Comparison of ENCODE assay signal across 9 mouse cellular contexts in the genomic region with DNA sequence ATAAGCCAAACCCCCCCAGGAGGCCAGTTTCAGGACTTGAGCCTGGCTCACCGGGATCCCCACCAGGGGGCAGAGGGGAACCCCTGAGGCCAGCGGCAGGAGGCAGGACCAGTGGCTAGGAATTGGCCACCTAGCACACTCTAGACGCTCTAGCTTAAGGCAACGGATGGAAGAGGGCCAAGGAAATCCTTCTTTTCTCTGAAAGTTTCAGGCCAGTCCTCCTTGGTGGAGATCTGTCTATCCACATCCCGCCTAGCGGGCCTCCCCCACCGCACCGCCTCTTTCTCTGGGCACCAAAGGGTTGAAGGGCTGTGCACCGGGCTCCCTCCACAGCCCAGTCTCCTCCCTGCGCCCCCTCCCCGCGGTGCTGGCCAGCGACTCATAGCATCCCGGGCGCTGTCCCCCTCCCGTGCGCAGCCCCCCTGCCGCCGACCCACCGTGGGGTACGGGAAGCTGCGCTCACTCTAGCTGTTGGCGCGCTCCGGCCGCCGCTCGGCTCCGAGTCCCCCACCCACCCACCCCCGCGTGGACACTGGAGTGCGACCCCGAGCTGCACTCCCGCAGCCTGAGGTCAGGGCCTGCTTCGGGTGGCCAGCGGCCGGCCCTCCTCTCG. TPM values are rescaled to one million over a fixed set of nuclear protein-coding genes. Genes with fewer than 3 reads are reported as not detected.
DNase-seq lines count a peak whose midpoint lies in the region; ATAC-seq and TF ChIP-seq lines count a peak whose summit lies in the region.
"Had no signal": no experiment of that assay in that cellular context is flagged by ENCODE, and none has a peak within 500 bp of the region (broad histone marks: within the 10 kb centered on the region; RNA-seq: fewer than 3 reads in every experiment).

No protein-coding gene starts in this region.

- TF ChIP-seq CTCF in spleen, adult 2 months (IDR thresholded peaks at IDR 0.05; ENCODE audit: extremely low read depth, insufficient read depth, insufficient read length, insufficient replicate concordance), result no peak
- peak; percentile 41; the same call in 1 of the 2 replicates for TF ChIP-seq CTCF in embryonic fibroblast, embryonic 13.5 days (IDR thresholded peaks at IDR 0.05; ENCODE audit: borderline replicate concordance, insufficient read depth, low read length)

- H3K36me3 ChIP-seq in spleen, adult 2 months (ENCODE audit: control insufficient read depth, insufficient read depth, low read length), result no peaks in the 10 kb centered on the region
- no peaks in the 10 kb centered on the region for H3K36me3 ChIP-seq in heart, embryonic 12.5 days
- H3K36me3 ChIP-seq in kidney, embryonic 14.5 days (ENCODE audit: control insufficient read depth, insufficient read depth, low read length), result no peaks in the 10 kb centered on the region
- H3K36me3 ChIP-seq in limb, embryonic 15.5 days, result no peaks in the 10 kb centered on the region
- no peaks in the 10 kb centered on the region for H3K36me3 ChIP-seq in midbrain, embryonic 15.5 days (replicated peaks)
- H3K36me3 ChIP-seq in stomach, embryonic 15.5 days, result no peaks in the 10 kb centered on the region

- H3K4me2 ChIP-seq in heart, embryonic 12.5 days, result peak overlapping the region; percentile 96
- peak overlapping the region; percentile 95 for H3K4me2 ChIP-seq in kidney, embryonic 14.5 days (replicated peaks; ENCODE audit: low read depth, low read length)
- peak overlapping the region; percentile 92 for H3K4me2 ChIP-seq in limb, embryonic 15.5 days
- peak overlapping the region; percentile 82 for H3K4me2 ChIP-seq in midbrain, embryonic 15.5 days
- H3K4me2 ChIP-seq in stomach, embryonic 15.5 days, result peak overlapping the region; percentile 85

- no peak for TF ChIP-seq POLR2A in spleen, adult 2 months (IDR thresholded peaks at IDR 0.05; ENCODE audit: low read depth, low read length)
- TF ChIP-seq POLR2A in embryonic fibroblast, embryonic 13.5 days (IDR thresholded peaks at IDR 0.05; ENCODE audit: low read depth, low read length), result no peak

- peak overlapping the region; percentile 74 for H3K9ac ChIP-seq in heart, embryonic 12.5 days
- peak overlapping the region; percentile 70 for H3K9ac ChIP-seq in kidney, embryonic 14.5 days (ENCODE audit: low read depth, low read length)
- peak overlapping the region; percentile 66 for H3K9ac ChIP-seq in limb, embryonic 15.5 days
- peak overlapping the region; percentile 85 for H3K9ac ChIP-seq in midbrain, embryonic 15.5 days
- H3K9ac ChIP-seq in stomach, embryonic 15.5 days, result peak overlapping the region; percentile 48

- WGBS in spleen, adult 2 months, result 1% methylated on average over 37 of the region's 38 CpGs
- 3% methylated on average over 34 of the region's 38 CpGs for WGBS in heart, embryonic 12.5 days
- WGBS in kidney, embryonic 14.5 days, result 0% methylated on average over 35 of the region's 38 CpGs
- under 1% methylated on average over 31 of the region's 38 CpGs for WGBS in limb, embryonic 15.5 days
- under 1% methylated on average over 32 of the region's 38 CpGs for WGBS in midbrain, embryonic 15.5 days
- WGBS in stomach, embryonic 15.5 days, result under 1% methylated on average over 37 of the region's 38 CpGs

- ATAC-seq in heart, embryonic 12.5 days (ENCODE audit: insufficient number of reproducible peaks, low FRiP score), result peak; percentile 69
- ATAC-seq in kidney, embryonic 14.5 days (ENCODE audit: low FRiP score, low TSS enrichment), result peak; percentile 80
- ATAC-seq in limb, embryonic 15.5 days (ENCODE audit: insufficient number of reproducible peaks, low FRiP score, low TSS enrichment, low read depth), result peak; percentile 54; the same call in 1 of the 2 replicates
- ATAC-seq in midbrain, embryonic 15.5 days (replicated peaks), result peak; percentile 78
- ATAC-seq in stomach, embryonic 15.5 days (ENCODE audit: insufficient read depth, low FRiP score, low read depth), result peak; percentile 63

- peaks cover 8% of the 10 kb centered on the region for H3K27me3 ChIP-seq in spleen, adult 2 months (ENCODE audit: control insufficient read depth, insufficient read depth, low read length)
- peaks cover 5% of the 10 kb centered on the region; the same call in 1 of the 2 replicates for H3K27me3 ChIP-seq in heart, embryonic 12.5 days (replicated peaks)
- no peaks in the 10 kb centered on the region for H3K27me3 ChIP-seq in kidney, embryonic 14.5 days (ENCODE audit: control insufficient read depth, insufficient read depth, low read length)
- H3K27me3 ChIP-seq in limb, embryonic 15.5 days, result 0 out of 2 replicates have a peak, but pooled peaks cover 2% of the 10 kb centered on the region
- H3K27me3 ChIP-seq in midbrain, embryonic 15.5 days (replicated peaks), result peaks cover 4% of the 10 kb centered on the region; the same call in 1 of the 2 replicates
- 0 out of 2 replicates have a peak, but pooled peaks cover 7% of the 10 kb centered on the region for H3K27me3 ChIP-seq in stomach, embryonic 15.5 days (replicated peaks)
- H3K27me3 ChIP-seq: CH12.LX had no signal

- peak in 1 of 2 experiments; percentile 8 for DNase-seq in spleen, adult 2 months (ENCODE audit: low read depth in 1 of 2, low spot score in 2 of 2)
- no peak for DNase-seq in spleen, adult 12 weeks (ENCODE audit: low spot score)

- no peaks in the 10 kb centered on the region for H3K9me3 ChIP-seq in heart, embryonic 12.5 days (replicated peaks)
- H3K9me3 ChIP-seq in kidney, embryonic 14.5 days (ENCODE audit: control insufficient read depth, low read length), result no peaks in the 10 kb centered on the region
- H3K9me3 ChIP-seq in limb, embryonic 15.5 days, result no peaks in the 10 kb centered on the region
- no peaks in the 10 kb centered on the region for H3K9me3 ChIP-seq in midbrain, embryonic 15.5 days
- H3K9me3 ChIP-seq in stomach, embryonic 15.5 days, result no peaks in the 10 kb centered on the region

- H3K4me1 ChIP-seq in spleen, adult 2 months (ENCODE audit: control insufficient read depth, insufficient read depth, insufficient read length), result no peaks in the 10 kb centered on the region; the same call in 1 of the 2 replicates
- 0 out of 2 replicates have a peak, but pooled peaks cover 5% of the 10 kb centered on the region for H3K4me1 ChIP-seq in embryonic fibroblast, embryonic 13.5 days (ENCODE audit: control insufficient read depth, insufficient read depth, low read length)
- H3K4me1 ChIP-seq in heart, embryonic 12.5 days (replicated peaks), result peaks cover 6% of the 10 kb centered on the region
- 0 out of 2 replicates have a peak, but pooled peaks cover 5% of the 10 kb centered on the region for H3K4me1 ChIP-seq in kidney, embryonic 14.5 days (ENCODE audit: control insufficient read depth, insufficient read depth, low read length)
- peaks cover 19% of the 10 kb centered on the region for H3K4me1 ChIP-seq in limb, embryonic 15.5 days
- H3K4me1 ChIP-seq in midbrain, embryonic 15.5 days, result peaks cover 25% of the 10 kb centered on the region
- H3K4me1 ChIP-seq in stomach, embryonic 15.5 days, result no peaks in the 10 kb centered on the region

- no peak overlapping the region for H3K27ac ChIP-seq in spleen, adult 2 months (ENCODE audit: insufficient read depth, low read length)
- no peak overlapping the region for H3K27ac ChIP-seq in embryonic fibroblast, embryonic 13.5 days (ENCODE audit: insufficient read depth, low read length)
- H3K27ac ChIP-seq in heart, embryonic 12.5 days (ENCODE audit: poor library complexity, severe bottlenecking), result peak overlapping the region; percentile 48; the same call in 1 of the 2 replicates
- H3K27ac ChIP-seq in kidney, embryonic 14.5 days (ENCODE audit: low read depth, low read length), result peak overlapping the region; percentile 65; the same call in 1 of the 2 replicates
- peak overlapping the region; percentile 77 for H3K27ac ChIP-seq in limb, embryonic 15.5 days
- peak overlapping the region; percentile 94 for H3K27ac ChIP-seq in midbrain, embryonic 15.5 days
- H3K27ac ChIP-seq in stomach, embryonic 15.5 days, result peak overlapping the region; percentile 77

- H3K4me3 ChIP-seq in spleen, adult 2 months (ENCODE audit: extremely low read depth, insufficient read depth, insufficient read length), result peak overlapping the region; percentile 18; the same call in 1 of the 2 replicates
- H3K4me3 ChIP-seq in embryonic fibroblast, embryonic 13.5 days (ENCODE audit: insufficient read depth, low read length), result peak overlapping the region; percentile 31
- H3K4me3 ChIP-seq in heart, embryonic 12.5 days, result peak overlapping the region; percentile 72
- peak overlapping the region; percentile 72 for H3K4me3 ChIP-seq in kidney, embryonic 14.5 days (ENCODE audit: low read length)
- H3K4me3 ChIP-seq in limb, embryonic 15.5 days, result peak overlapping the region; percentile 70
- peak overlapping the region; percentile 79 for H3K4me3 ChIP-seq in midbrain, embryonic 15.5 days
- H3K4me3 ChIP-seq in stomach, embryonic 15.5 days (replicated peaks), result peak overlapping the region; percentile 67

RNA-seq across cellular contexts. Expression of gene Slc24a3, which starts 0.4 kb away (rescaled TPM):
- 1.9 and 2.4 TPM in 2 replicates for polyA plus RNA-seq in spleen, adult 2 months (2012; rRNA removed)
- polyA plus RNA-seq in embryonic fibroblast, embryonic 13.5 days (2011; ENCODE audit: insufficient read length, low read depth, missing spikeins), result 6.3 and 9.5 TPM in 2 replicates
- polyA plus RNA-seq in heart, embryonic 12.5 days (2016; fragmentation: Nextera tagmentation; extraction: Ambion mirVana), result 2.2 and 2.9 TPM in 2 replicates
- polyA plus RNA-seq in kidney, embryonic 14.5 days (2014; fragmentation: Nextera tagmentation; extraction: Ambion mirVana), result 2.3 and 2.4 TPM in 2 replicates
- 2.7 and 3.0 TPM in 2 replicates for polyA plus RNA-seq in limb, embryonic 15.5 days (2015; fragmentation: Nextera tagmentation; extraction: Ambion mirVana)
- polyA plus RNA-seq in midbrain, embryonic 15.5 days (2015; fragmentation: Nextera tagmentation; extraction: Ambion mirVana), result 17.4 and 19.6 TPM in 2 replicates
- polyA plus RNA-seq in stomach, embryonic 15.5 days (2015; fragmentation: Nextera tagmentation; extraction: Ambion mirVana), result 5.4 and 5.8 TPM in 2 replicates

Comparison
In these comparisons a context has a peak if more than half of its experiments do, and no peak if none do; other contexts are left out.
1. H3K27ac ChIP-seq: peak in heart, embryonic 12.5 days (single experiment), kidney, embryonic 14.5 days (single experiment), limb, embryonic 15.5 days (single experiment), midbrain, embryonic 15.5 days (single experiment) and stomach, embryonic 15.5 days (single experiment); none in spleen, adult 2 months (single experiment) and embryonic fibroblast, embryonic 13.5 days (single experiment).
2. H3K4me3 ChIP-seq: peak in every context shown above with its lines; median percentile 79 in midbrain, embryonic 15.5 days; 72 in heart, embryonic 12.5 days; 72 in kidney, embryonic 14.5 days; 70 in limb, embryonic 15.5 days; 67 in stomach, embryonic 15.5 days; 31 in embryonic fibroblast, embryonic 13.5 days; 18 in spleen, adult 2 months.
3. Peak in every context shown above with its lines, with median percentiles within 50 percentile points of each other: ATAC-seq, H3K4me2 ChIP-seq and H3K9ac ChIP-seq.